Mouse (Mus musculus) MEL (cell line): ENCODE measurements at regions not wholly inside any gene's neighbourhood (a gene's known extent, or its start where the extent isn't known, plus 50 kb on each side); places are given as distances from the start of the nearest gene placed in this dataset.

Source experiments
- CHD2 ChIP-seq: IDR thresholded peaks from 2 replicates; pipeline ENCODE4 v1.6.1; 2011; ENCODE audit warnings: low read length, improper control_type of control experiment
- CTCF ChIP-seq, 3 experiments: IDR thresholded peaks in 2 of 3; conservative IDR thresholded peaks in 1 of 3; 2 replicates each; pipeline ENCODE4 v1.5.1; 2011 to 2012; ENCODE audit warnings: low read length in 3 of 3, low read depth in 2 of 3, mild to moderate bottlenecking in 2 of 3, improper control_type of control experiment in 1 of 3, inconsistent platforms in 1 of 3, mixed read lengths in 1 of 3, moderate library complexity in 1 of 3; ENCODE audit not compliant: control insufficient read depth in 1 of 3, insufficient read depth in 1 of 3, poor library complexity in 1 of 3, severe bottlenecking in 1 of 3
- HCFC1 ChIP-seq: IDR thresholded peaks from 2 replicates; pipeline ENCODE4 v1.6.1; 2012; ENCODE audit warnings: low read depth, mild to moderate bottlenecking, inconsistent platforms, low read length, improper control_type of control experiment, moderate library complexity
- POLR2A ChIP-seq, 2 experiments: IDR thresholded peaks; 2 replicates each; pipeline ENCODE4 v1.6.1; 2011 to 2012; ENCODE audit warnings: low read length in 2 of 2, mild to moderate bottlenecking in 2 of 2, control low read depth in 1 of 2, improper control_type of control experiment in 1 of 2, low read depth in 1 of 2, moderate library complexity in 1 of 2; ENCODE audit not compliant: control insufficient read depth in 1 of 2, insufficient read depth in 1 of 2, poor library complexity in 1 of 2
- SIN3A ChIP-seq: IDR thresholded peaks from 2 replicates; pipeline ENCODE4 v1.6.1; 2012; ENCODE audit warnings: low read length, improper control_type of control experiment, inconsistent platforms
- ZC3H11A ChIP-seq: IDR thresholded peaks from 2 replicates; pipeline ENCODE4 v1.6.1; 2012; ENCODE audit warnings: low read depth, mild to moderate bottlenecking, inconsistent platforms, low read length, improper control_type of control experiment

GRCm38 (mm10) chr19:56065730-56066129 lies 221.2 kb upstream of the Habp2 start:
- TF ChIP-seq CTCF (IDR thresholded peaks at IDR 0.05 in 2 of 3, conservative IDR thresholded peaks at IDR 0.05 in 1 of 3; ENCODE audit: control insufficient read depth in 1 of 3, insufficient read depth in 1 of 3, low read depth in 2 of 3, low read length in 3 of 3, poor library complexity in 1 of 3, severe bottlenecking in 1 of 3), result no peak
- TF ChIP-seq POLR2A (IDR thresholded peaks at IDR 0.05; ENCODE audit: control insufficient read depth in 1 of 2, insufficient read depth in 1 of 2, low read depth in 1 of 2, low read length in 2 of 2, poor library complexity in 1 of 2), result no peak
- TF ChIP-seq CHD2, result no peak
- no peak for TF ChIP-seq SIN3A
- no peak for TF ChIP-seq HCFC1
- no peak for TF ChIP-seq ZC3H11A
